Comparison of ENCODE assay signal across 23 mouse cellular contexts in the genomic region with DNA sequence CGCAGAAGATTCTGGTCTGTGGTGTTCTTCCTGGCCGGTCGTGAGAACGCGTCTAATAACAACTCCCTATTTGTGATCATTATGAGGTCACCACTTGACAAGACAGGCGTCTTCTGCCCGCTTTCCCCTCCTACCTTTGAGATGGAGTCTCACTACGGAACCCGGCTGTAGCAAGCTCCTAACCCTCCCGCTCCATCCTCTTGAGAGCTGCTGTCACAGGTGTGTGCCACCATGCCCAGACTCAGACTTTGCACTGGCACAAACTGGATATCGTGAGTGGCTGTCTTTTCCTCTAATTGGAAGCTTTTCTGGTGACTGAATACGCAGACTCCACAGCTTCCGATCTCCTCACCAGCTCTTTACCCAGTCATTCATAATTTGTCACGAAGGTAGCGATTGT.
DNase-seq lines count a peak whose midpoint lies in the region; ATAC-seq and TF ChIP-seq lines count a peak whose summit lies in the region.
"Had no signal": no experiment of that assay in that cellular context is flagged by ENCODE, and none has a peak within 500 bp of the region (broad histone marks: within the 10 kb centered on the region; RNA-seq: fewer than 3 reads in every experiment).

No protein-coding gene starts in this region.

- no peaks in the 10 kb centered on the region for H3K36me3 ChIP-seq in midbrain, embryonic 10.5 days
- no peaks in the 10 kb centered on the region for H3K36me3 ChIP-seq in midbrain, postnatal 0 days (ENCODE audit: insufficient read depth, low read length)
- no peaks in the 10 kb centered on the region for H3K36me3 ChIP-seq in limb, embryonic 10.5 days
- H3K36me3 ChIP-seq: embryonic facial prominence, embryonic 10.5 days; embryonic facial prominence, embryonic 12.5 days; forebrain, embryonic 15.5 days; G1E had no signal

- no peak for ATAC-seq in midbrain, postnatal 0 days (ENCODE audit: low FRiP score)
- ATAC-seq: activated CD4-positive, CD25-positive, alpha-beta regulatory T cell, adult 4 months; CD4-positive, CD25-positive, alpha-beta regulatory T cell, adult 4 months; forebrain, embryonic 13.5 days; forebrain, embryonic 15.5 days; Patski had no signal

- H3K27ac ChIP-seq in midbrain, embryonic 10.5 days (replicated peaks): no peak overlapping the region
- H3K27ac ChIP-seq in midbrain, postnatal 0 days (ENCODE audit: low read depth, low read length): no peak overlapping the region
- H3K27ac ChIP-seq in limb, embryonic 10.5 days: no peak overlapping the region
- H3K27ac ChIP-seq: embryonic facial prominence, embryonic 10.5 days; embryonic facial prominence, embryonic 12.5 days; forebrain, embryonic 13.5 days; forebrain, embryonic 15.5 days had no signal

- no peak overlapping the region for H3K9ac ChIP-seq in midbrain, postnatal 0 days (replicated peaks; ENCODE audit: low read length, poor library complexity, severe bottlenecking)
- H3K9ac ChIP-seq: embryonic facial prominence, embryonic 12.5 days; forebrain, embryonic 13.5 days; forebrain, embryonic 15.5 days had no signal

- 96% methylated on average over 15 of the region's 15 CpGs for WGBS in midbrain, embryonic 10.5 days
- WGBS in midbrain, postnatal 0 days: 96% methylated on average over 14 of the region's 15 CpGs
- 95% methylated on average over 15 of the region's 15 CpGs for WGBS in limb, embryonic 10.5 days

- intact Hi-C loops in heart, postnatal 14 days (cut with DNase I): no loop called here

- peak; percentile 62 for DNase-seq in heart, adult 11 months
- no peak for DNase-seq in heart, postnatal 14 days
- DNase-seq in midbrain, embryonic 10.5 days (ENCODE audit: low spot score): peak; percentile 4
- no peak for DNase-seq in midbrain, postnatal 0 days (ENCODE audit: low spot score)
- peak; percentile 15 for DNase-seq in limb, embryonic 10.5 days (ENCODE audit: low spot score)
- DNase-seq: adrenal gland, adult 8-10 months; adrenal gland, postnatal 14 days; adrenal gland, postnatal 36 days; B cell, adult 2 months; cerebellum, adult 11-12 months; cerebellum, adult 2 months; cerebellum, adult 9-10 months; cerebellum, postnatal 10 days; cerebellum, postnatal 25 days had no signal

- no peaks in the 10 kb centered on the region for H3K4me1 ChIP-seq in midbrain, embryonic 10.5 days
- H3K4me1 ChIP-seq in midbrain, postnatal 0 days (ENCODE audit: insufficient read depth, low read length): no peaks in the 10 kb centered on the region
- no peaks in the 10 kb centered on the region for H3K4me1 ChIP-seq in limb, embryonic 10.5 days
- H3K4me1 ChIP-seq: embryonic facial prominence, embryonic 10.5 days; embryonic facial prominence, embryonic 12.5 days; forebrain, embryonic 13.5 days; forebrain, embryonic 15.5 days had no signal

- H3K4me2 ChIP-seq in midbrain, postnatal 0 days (ENCODE audit: low read depth, low read length, poor library complexity, severe bottlenecking): no peak overlapping the region
- H3K4me2 ChIP-seq: embryonic facial prominence, embryonic 12.5 days; forebrain, embryonic 13.5 days; forebrain, embryonic 15.5 days had no signal

- no peak for TF ChIP-seq CTCF in midbrain, postnatal 0 days (IDR thresholded peaks at IDR 0.05)

- no peak overlapping the region for H3K4me3 ChIP-seq in midbrain, embryonic 10.5 days
- H3K4me3 ChIP-seq in midbrain, postnatal 0 days (ENCODE audit: low read depth, low read length): no peak overlapping the region
- H3K4me3 ChIP-seq in limb, embryonic 10.5 days: no peak overlapping the region
- H3K4me3 ChIP-seq: embryonic facial prominence, embryonic 10.5 days; embryonic facial prominence, embryonic 12.5 days; forebrain, embryonic 13.5 days; forebrain, embryonic 15.5 days had no signal

- H3K9me3 ChIP-seq in midbrain, embryonic 10.5 days (replicated peaks): peaks cover 4% of the 10 kb centered on the region
- H3K9me3 ChIP-seq in midbrain, postnatal 0 days (ENCODE audit: low read length): peaks cover 3% of the 10 kb centered on the region; the same call in 1 of the 2 replicates
- H3K9me3 ChIP-seq in limb, embryonic 10.5 days (replicated peaks): no peaks in the 10 kb centered on the region
- H3K9me3 ChIP-seq: embryonic facial prominence, embryonic 12.5 days; forebrain, embryonic 13.5 days; forebrain, embryonic 15.5 days had no signal

- no peaks in the 10 kb centered on the region for H3K27me3 ChIP-seq in midbrain, embryonic 10.5 days (ENCODE audit: low read depth, poor library complexity, severe bottlenecking)
- H3K27me3 ChIP-seq in midbrain, postnatal 0 days (ENCODE audit: insufficient read depth, low read length): no peaks in the 10 kb centered on the region
- no peaks in the 10 kb centered on the region for H3K27me3 ChIP-seq in limb, embryonic 10.5 days (ENCODE audit: low read depth, poor library complexity, severe bottlenecking)
- H3K27me3 ChIP-seq: CH12.LX; embryonic facial prominence, embryonic 12.5 days; forebrain, embryonic 13.5 days; forebrain, embryonic 15.5 days; Patski had no signal

Comparison
In these comparisons a context has a peak if more than half of its experiments do, and no peak if none do; other contexts are left out.
1. DNase-seq: peak in heart, adult 11 months (single experiment), midbrain, embryonic 10.5 days (single experiment) and limb, embryonic 10.5 days (single experiment); none in heart, postnatal 14 days (0 of 2) and midbrain, postnatal 0 days (single experiment).